Mouse (Mus musculus): ENCODE results near the gene Cacng3.

DNA sequence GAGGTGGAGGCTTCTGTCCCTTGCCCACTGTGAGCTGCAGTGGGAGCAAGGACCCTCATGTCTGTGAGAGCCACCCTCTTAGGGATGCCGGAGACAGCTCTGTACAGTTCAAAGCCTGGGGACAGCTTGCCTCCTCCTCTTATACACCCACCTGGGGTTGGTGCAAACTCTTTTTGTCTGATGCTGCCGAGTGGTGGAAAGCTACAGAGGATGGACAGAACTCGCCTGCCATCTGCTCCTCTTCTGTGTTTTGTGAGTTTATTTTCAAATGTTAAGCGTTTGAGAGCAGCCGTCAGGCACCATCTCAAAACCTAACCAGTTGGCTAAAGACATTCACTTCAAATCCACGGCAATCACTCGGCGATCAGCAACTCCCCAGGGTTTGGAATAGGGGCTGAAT is 26.6 kb upstream of the Cacng3 start:
- no peak for TF ChIP-seq CTCF (IDR thresholded peaks at IDR 0.05; ENCODE audit: extremely low read depth, insufficient read depth, insufficient read length, insufficient replicate concordance)
- no peak for TF ChIP-seq POLR2A (IDR thresholded peaks at IDR 0.05; ENCODE audit: low read depth, low read length)

Data from spleen, adult 2 months (tissue).